Mouse (Mus musculus): ENCODE measurements around the gene Bag3. TPM values are rescaled to one million over a fixed set of nuclear protein-coding genes. Genes with fewer than 3 reads are reported as not detected.
A peak's percentile ranks its signal among the peaks of the same experiment; 100 is the strongest.

Bag3 gene
- polyA plus RNA-seq, 1 experiment from 2014 or later, result 11.5 TPM

GRCm38 (mm10) chr7:128524641-128525040 is 1.2 kb downstream of the Bag3 start:
- Histone ChIP-seq H3K27me3 (replicated peaks; ENCODE audit: low read depth, poor library complexity, severe bottlenecking) (peaks cover 23% of the 10 kb centered on the region), H3K27ac (replicated peaks) (no peak overlapping the region; the same call in 1 of the 2 replicates), H3K9me3 (no peaks in the 10 kb centered on the region), H3K4me1 (peaks cover 36% of the 10 kb centered on the region), H3K36me3 (replicated peaks) (no peaks in the 10 kb centered on the region), H3K4me3 (peak overlapping the region; percentile 76)
- DNase-seq (ENCODE audit: low spot score), result no peak
- WGBS, result 85% methylated on average over 3 of the region's 3 CpGs

GRCm38 (mm10) chr7:128526611-128527010 is 3.2 kb downstream of the Bag3 start:
- DNase-seq (ENCODE audit: low spot score), result no peak
- Histone ChIP-seq H3K4me3 (no peak overlapping the region), H3K4me1 (peaks cover 54% of the 10 kb centered on the region), H3K9me3 (no peaks in the 10 kb centered on the region), H3K27ac (replicated peaks) (no peak overlapping the region), H3K36me3 (replicated peaks) (no peaks in the 10 kb centered on the region), H3K27me3 (replicated peaks; ENCODE audit: low read depth, poor library complexity, severe bottlenecking) (peaks cover 18% of the 10 kb centered on the region)
- 76% methylated on average over 6 of the region's 6 CpGs for WGBS

GRCm38 (mm10) chr7:128528596-128528995 is 5.2 kb downstream of the Bag3 start:
- no peak for DNase-seq (ENCODE audit: low spot score)
- no peaks in the 10 kb centered on the region for H3K36me3 ChIP-seq (replicated peaks)
- no peaks in the 10 kb centered on the region for H3K9me3 ChIP-seq
- WGBS, result 77% methylated on average over 9 of the region's 9 CpGs
- H3K4me3 ChIP-seq, result no peak overlapping the region
- no peak overlapping the region; the same call in 1 of the 2 replicates for H3K27ac ChIP-seq (replicated peaks)
- peaks cover 65% of the 10 kb centered on the region for H3K4me1 ChIP-seq
- H3K27me3 ChIP-seq (replicated peaks; ENCODE audit: low read depth, poor library complexity, severe bottlenecking), result peaks cover 4% of the 10 kb centered on the region; the same call in 1 of the 2 replicates

- no peak for DNase-seq (ENCODE audit: low spot score)
- Histone ChIP-seq H3K4me3 (no peak overlapping the region), H3K36me3 (replicated peaks) (no peaks in the 10 kb centered on the region), H3K4me1 (peaks cover 63% of the 10 kb centered on the region), H3K27ac (replicated peaks) (peak overlapping the region; percentile 70; the same call in 1 of the 2 replicates), H3K27me3 (replicated peaks; ENCODE audit: low read depth, poor library complexity, severe bottlenecking) (peaks cover 4% of the 10 kb centered on the region; the same call in 1 of the 2 replicates), H3K9me3 (no peaks in the 10 kb centered on the region)
- 55% methylated on average over 6 of the region's 6 CpGs for WGBS
Measured at GRCm38 (mm10) chr7:128529126-128529525, 5.7 kb downstream of the Bag3 start.

- H3K27me3 ChIP-seq (replicated peaks; ENCODE audit: low read depth, poor library complexity, severe bottlenecking), result peaks cover 2% of the 10 kb centered on the region; the same call in 1 of the 2 replicates
- 52% methylated on average over 14 of the region's 14 CpGs for WGBS
- H3K36me3 ChIP-seq (replicated peaks), result no peaks in the 10 kb centered on the region
- peaks cover 64% of the 10 kb centered on the region for H3K4me1 ChIP-seq
- peak; percentile 53 for DNase-seq (ENCODE audit: low spot score)
- no peaks in the 10 kb centered on the region for H3K9me3 ChIP-seq
- H3K4me3 ChIP-seq, result 0 out of 2 replicates have a peak overlapping the region, but pooled peaks have one; percentile 11
- peak overlapping the region; percentile 70 for H3K27ac ChIP-seq (replicated peaks)
Measured at GRCm38 (mm10) chr7:128529574-128530051, 6.2 kb downstream of the Bag3 start.

GRCm38 (mm10) chr7:128531031-128531430 is 7.6 kb downstream of the Bag3 start:
- Histone ChIP-seq H3K4me3 (peak overlapping the region; percentile 32), H3K9me3 (no peaks in the 10 kb centered on the region), H3K4me1 (peaks cover 78% of the 10 kb centered on the region), H3K27me3 (replicated peaks; ENCODE audit: low read depth, poor library complexity, severe bottlenecking) (no peaks in the 10 kb centered on the region), H3K27ac (replicated peaks) (peak overlapping the region; percentile 76), H3K36me3 (replicated peaks) (no peaks in the 10 kb centered on the region)
- 16% methylated on average over 11 of the region's 11 CpGs for WGBS
- peak; percentile 58 for DNase-seq (ENCODE audit: low spot score)

- 78% methylated on average over 6 of the region's 6 CpGs for WGBS
- H3K4me3 ChIP-seq, result no peak overlapping the region
- H3K27me3 ChIP-seq (replicated peaks; ENCODE audit: low read depth, poor library complexity, severe bottlenecking), result no peaks in the 10 kb centered on the region
- H3K4me1 ChIP-seq, result peaks cover 81% of the 10 kb centered on the region
- no peaks in the 10 kb centered on the region for H3K36me3 ChIP-seq (replicated peaks)
- peak overlapping the region; percentile 76 for H3K27ac ChIP-seq (replicated peaks)
- H3K9me3 ChIP-seq, result no peaks in the 10 kb centered on the region
- DNase-seq (ENCODE audit: low spot score), result no peak
Measured at GRCm38 (mm10) chr7:128531929-128532328, 8.5 kb downstream of the Bag3 start.

GRCm38 (mm10) chr7:128532441-128533166 is 9.2 kb downstream of the Bag3 start:
- no peak for DNase-seq (ENCODE audit: low spot score)
- Histone ChIP-seq H3K4me3 (no peak overlapping the region), H3K27me3 (replicated peaks; ENCODE audit: low read depth, poor library complexity, severe bottlenecking) (no peaks in the 10 kb centered on the region), H3K9me3 (no peaks in the 10 kb centered on the region), H3K36me3 (replicated peaks) (no peaks in the 10 kb centered on the region), H3K4me1 (peaks cover 82% of the 10 kb centered on the region), H3K27ac (replicated peaks) (peak overlapping the region; percentile 32)
- 73% methylated on average over 6 of the region's 6 CpGs for WGBS

- H3K36me3 ChIP-seq (replicated peaks), result peaks cover 5% of the 10 kb centered on the region
- peaks cover 75% of the 10 kb centered on the region for H3K4me1 ChIP-seq
- peak overlapping the region; percentile 24; the same call in 1 of the 2 replicates for H3K27ac ChIP-seq (replicated peaks)
- no peaks in the 10 kb centered on the region for H3K27me3 ChIP-seq (replicated peaks; ENCODE audit: low read depth, poor library complexity, severe bottlenecking)
- WGBS, result 67% methylated on average over 5 of the region's 5 CpGs
- no peaks in the 10 kb centered on the region for H3K9me3 ChIP-seq
- no peak for DNase-seq (ENCODE audit: low spot score)
- no peak overlapping the region for H3K4me3 ChIP-seq
Measured at GRCm38 (mm10) chr7:128534984-128535491, 11.6 kb downstream of the Bag3 start.

GRCm38 (mm10) chr7:128536074-128536473 is 12.7 kb downstream of the Bag3 start:
- 41% methylated on average over 3 of the region's 3 CpGs for WGBS
- Histone ChIP-seq H3K4me3 (no peak overlapping the region), H3K27me3 (replicated peaks; ENCODE audit: low read depth, poor library complexity, severe bottlenecking) (no peaks in the 10 kb centered on the region), H3K27ac (replicated peaks) (no peak overlapping the region), H3K4me1 (peaks cover 65% of the 10 kb centered on the region), H3K36me3 (replicated peaks) (peaks cover 13% of the 10 kb centered on the region), H3K9me3 (no peaks in the 10 kb centered on the region)
- no peak for DNase-seq (ENCODE audit: low spot score)

GRCm38 (mm10) chr7:128537676-128538075 is 14.3 kb downstream of the Bag3 start:
- Histone ChIP-seq H3K9me3 (no peaks in the 10 kb centered on the region), H3K27me3 (replicated peaks; ENCODE audit: low read depth, poor library complexity, severe bottlenecking) (0 out of 2 replicates have a peak, but pooled peaks cover 6% of the 10 kb centered on the region), H3K4me3 (no peak overlapping the region), H3K36me3 (replicated peaks) (peaks cover 29% of the 10 kb centered on the region), H3K27ac (replicated peaks) (no peak overlapping the region), H3K4me1 (peaks cover 62% of the 10 kb centered on the region)
- WGBS, result 81% methylated on average over 4 of the region's 4 CpGs
- no peak for DNase-seq (ENCODE audit: low spot score)

- no peak overlapping the region for H3K27ac ChIP-seq (replicated peaks)
- H3K4me1 ChIP-seq, result peaks cover 58% of the 10 kb centered on the region
- H3K4me3 ChIP-seq, result no peak overlapping the region
Measured at GRCm38 (mm10) chr7:128538196-128538595, 14.8 kb downstream of the Bag3 start.

GRCm38 (mm10) chr7:128538769-128539168 is 15.4 kb downstream of the Bag3 start:
- 0 out of 2 replicates have a peak, but pooled peaks cover 6% of the 10 kb centered on the region for H3K27me3 ChIP-seq (replicated peaks; ENCODE audit: low read depth, poor library complexity, severe bottlenecking)
- no peak overlapping the region for H3K27ac ChIP-seq (replicated peaks)
- peaks cover 57% of the 10 kb centered on the region for H3K4me1 ChIP-seq
- no peak overlapping the region for H3K4me3 ChIP-seq
- H3K9me3 ChIP-seq, result no peaks in the 10 kb centered on the region
- WGBS, result 83% methylated on average over 5 of the region's 5 CpGs
- DNase-seq (ENCODE audit: low spot score), result no peak
- H3K36me3 ChIP-seq (replicated peaks), result peaks cover 39% of the 10 kb centered on the region

More at GRCm38 (mm10) chr7:128538196-128538595, 14.8 kb downstream of the Bag3 start:
- 64% methylated on average over 4 of the region's 4 CpGs for WGBS
- H3K27me3 ChIP-seq (replicated peaks; ENCODE audit: low read depth, poor library complexity, severe bottlenecking), result 0 out of 2 replicates have a peak, but pooled peaks cover 6% of the 10 kb centered on the region
- peaks cover 33% of the 10 kb centered on the region for H3K36me3 ChIP-seq (replicated peaks)
- DNase-seq (ENCODE audit: low spot score), result no peak
- no peaks in the 10 kb centered on the region for H3K9me3 ChIP-seq

All from embryonic facial prominence, embryonic 10.5 days (tissue).